Comparison of ENCODE assay signal across 10 mouse cellular contexts in the genomic region with DNA sequence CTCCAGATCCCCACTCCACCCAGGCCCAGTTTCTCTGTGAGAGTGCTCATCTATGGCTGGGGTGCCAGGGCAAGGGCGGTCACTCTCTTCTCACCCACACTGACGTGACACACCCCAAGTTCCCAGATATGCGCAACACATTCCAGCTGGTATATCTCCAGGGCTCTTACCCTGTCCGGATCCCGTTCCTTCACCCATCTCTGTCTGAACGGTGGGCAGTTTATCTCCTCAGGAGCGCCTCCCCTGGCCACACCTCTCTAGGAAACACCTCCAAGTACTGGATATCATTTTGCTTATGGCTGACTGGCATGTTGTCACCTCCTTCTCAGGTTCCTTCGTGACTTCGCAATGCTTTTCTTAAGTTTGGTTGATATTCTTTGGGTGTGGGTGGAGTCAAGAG. TPM values are rescaled to one million over a fixed set of nuclear protein-coding genes. Genes with fewer than 3 reads are reported as not detected.
A peak's percentile ranks its signal among the peaks of the same experiment; 100 is the strongest.
DNase-seq lines count a peak whose midpoint lies in the region; ATAC-seq and TF ChIP-seq lines count a peak whose summit lies in the region.
"Had no signal": no experiment of that assay in that cellular context is flagged by ENCODE, and none has a peak within 500 bp of the region (broad histone marks: within the 10 kb centered on the region; RNA-seq: fewer than 3 reads in every experiment).

No protein-coding gene starts in this region.

- H3K9ac ChIP-seq in heart, embryonic 14.5 days (ENCODE audit: low read length) = peak overlapping the region; percentile 27; the same call in 1 of the 2 replicates
- H3K9ac ChIP-seq in lung, embryonic 14.5 days = no peak overlapping the region
- 0 out of 2 replicates have a peak overlapping the region, but pooled peaks have one; percentile 28 for H3K9ac ChIP-seq in hindbrain, postnatal 0 days (replicated peaks; ENCODE audit: low read length)
- no peak overlapping the region for H3K9ac ChIP-seq in neural tube, embryonic 13.5 days

- H3K27me3 ChIP-seq in heart, embryonic 14.5 days (ENCODE audit: control insufficient read depth, insufficient read depth, low read length) = no peaks in the 10 kb centered on the region
- no peaks in the 10 kb centered on the region for H3K27me3 ChIP-seq in lung, embryonic 14.5 days (ENCODE audit: insufficient read depth, low read length)
- H3K27me3 ChIP-seq in hindbrain, postnatal 0 days (ENCODE audit: insufficient read depth, low read length) = no peaks in the 10 kb centered on the region
- H3K27me3 ChIP-seq in neural tube, embryonic 13.5 days = no peaks in the 10 kb centered on the region
- no peaks in the 10 kb centered on the region for H3K27me3 ChIP-seq in cerebellum, adult 2 months (ENCODE audit: control insufficient read depth, insufficient read depth, low read length)

- no peak for TF ChIP-seq POLR2A in lung, adult 2 months (IDR thresholded peaks at IDR 0.05; ENCODE audit: borderline replicate concordance, extremely low read depth, low read depth, low read length)
- no peak for TF ChIP-seq POLR2A in cerebellum, adult 2 months (IDR thresholded peaks at IDR 0.05; ENCODE audit: borderline replicate concordance, insufficient read depth, low read length)

- H3K4me2 ChIP-seq in heart, embryonic 14.5 days (ENCODE audit: low read length) = peak overlapping the region; percentile 37
- H3K4me2 ChIP-seq in lung, embryonic 14.5 days = peak overlapping the region; percentile 23
- 0 out of 2 replicates have a peak overlapping the region, but pooled peaks have one; percentile 13 for H3K4me2 ChIP-seq in hindbrain, postnatal 0 days (ENCODE audit: low read depth, low read length)
- H3K4me2 ChIP-seq in neural tube, embryonic 13.5 days = peak overlapping the region; percentile 21; the same call in 1 of the 2 replicates

- TF ChIP-seq CTCF in lung, embryonic 14.5 days (IDR thresholded peaks at IDR 0.05; ENCODE audit: low read depth) = no peak
- TF ChIP-seq CTCF in lung, adult 2 months (IDR thresholded peaks at IDR 0.05; ENCODE audit: insufficient read depth, low read length) = no peak
- no peak; the same call in 1 of the 2 replicates for TF ChIP-seq CTCF in hindbrain, postnatal 0 days (IDR thresholded peaks at IDR 0.05; ENCODE audit: low read depth)
- no peak for TF ChIP-seq CTCF in cerebellum, adult 2 months (IDR thresholded peaks at IDR 0.05; ENCODE audit: borderline replicate concordance, insufficient read depth, low read depth, low read length)

- no peak overlapping the region for H3K27ac ChIP-seq in heart, embryonic 14.5 days (replicated peaks in 1 of 2; ENCODE audit: control insufficient read depth in 1 of 2, insufficient read depth in 1 of 2, low read depth in 2 of 2, low read length in 2 of 2)
- 0 out of 2 replicates have a peak overlapping the region, but pooled peaks have one; percentile 30 for H3K27ac ChIP-seq in lung, embryonic 14.5 days (ENCODE audit: low read depth)
- H3K27ac ChIP-seq in hindbrain, postnatal 0 days = no peak overlapping the region
- peak overlapping the region; percentile 46 for H3K27ac ChIP-seq in neural tube, embryonic 13.5 days (replicated peaks)
- H3K27ac ChIP-seq in cerebellum, adult 2 months (ENCODE audit: insufficient read depth, low read length) = no peak overlapping the region

- H3K4me3 ChIP-seq in heart, embryonic 14.5 days (ENCODE audit: control insufficient read depth in 1 of 2, insufficient read depth in 1 of 2, low read depth in 1 of 2, low read length in 2 of 2) = no peak overlapping the region
- no peak overlapping the region for H3K4me3 ChIP-seq in lung, embryonic 14.5 days (ENCODE audit: low read depth, low read length)
- no peak overlapping the region for H3K4me3 ChIP-seq in lung, adult 2 months (replicated peaks; ENCODE audit: extremely low read depth, low read depth, low read length)
- no peak overlapping the region for H3K4me3 ChIP-seq in hindbrain, postnatal 0 days (ENCODE audit: low read length)
- no peak overlapping the region for H3K4me3 ChIP-seq in neural tube, embryonic 13.5 days
- no peak overlapping the region for H3K4me3 ChIP-seq in cerebellum, adult 2 months (replicated peaks; ENCODE audit: insufficient read depth, low read depth, low read length)

- no peaks in the 10 kb centered on the region for H3K36me3 ChIP-seq in heart, embryonic 14.5 days (ENCODE audit: control insufficient read depth, insufficient read depth, low read length)
- H3K36me3 ChIP-seq in lung, embryonic 14.5 days (ENCODE audit: insufficient read depth) = no peaks in the 10 kb centered on the region
- no peaks in the 10 kb centered on the region for H3K36me3 ChIP-seq in hindbrain, postnatal 0 days (ENCODE audit: insufficient read depth, low read length)
- no peaks in the 10 kb centered on the region for H3K36me3 ChIP-seq in neural tube, embryonic 13.5 days

- no peaks in the 10 kb centered on the region for H3K9me3 ChIP-seq in heart, embryonic 14.5 days (ENCODE audit: control insufficient read depth, low read length)
- no peaks in the 10 kb centered on the region for H3K9me3 ChIP-seq in lung, embryonic 14.5 days (ENCODE audit: low read depth, low read length)
- H3K9me3 ChIP-seq in hindbrain, postnatal 0 days (ENCODE audit: low read length) = no peaks in the 10 kb centered on the region
- H3K9me3 ChIP-seq in neural tube, embryonic 13.5 days = no peaks in the 10 kb centered on the region

- 19% methylated on average over 9 of the region's 9 CpGs for WGBS in heart, embryonic 14.5 days
- 20% methylated on average over 9 of the region's 9 CpGs for WGBS in lung, embryonic 14.5 days
- 45% methylated on average over 9 of the region's 9 CpGs for WGBS in lung, adult 2 months
- 28% methylated on average over 9 of the region's 9 CpGs for WGBS in hindbrain, postnatal 0 days
- 16% methylated on average over 9 of the region's 9 CpGs for WGBS in neural tube, embryonic 13.5 days
- 54% methylated on average over 9 of the region's 9 CpGs for WGBS in cerebellum, adult 2 months

- peaks cover 33 to 40% of the 10 kb centered on the region in 2 experiments for H3K4me1 ChIP-seq in heart, embryonic 14.5 days (ENCODE audit: control insufficient read depth in 2 of 2, insufficient read depth in 2 of 2, low read length in 2 of 2)
- H3K4me1 ChIP-seq in lung, embryonic 14.5 days (ENCODE audit: insufficient read depth) = peaks cover 17% of the 10 kb centered on the region
- peaks cover 22% of the 10 kb centered on the region for H3K4me1 ChIP-seq in lung, adult 2 months (ENCODE audit: control insufficient read depth, insufficient read depth, low read length)
- peaks cover 10% of the 10 kb centered on the region; the same call in 1 of the 2 replicates for H3K4me1 ChIP-seq in hindbrain, postnatal 0 days (ENCODE audit: insufficient read depth, low read length)
- peaks cover 21% of the 10 kb centered on the region for H3K4me1 ChIP-seq in neural tube, embryonic 13.5 days (replicated peaks)
- H3K4me1 ChIP-seq in cerebellum, adult 2 months (ENCODE audit: control insufficient read depth, insufficient read depth, low read length) = peaks cover 23% of the 10 kb centered on the region

- no peak for DNase-seq in heart, adult 18-20 months
- DNase-seq in lung, embryonic 14.5 days = no peak
- no peak for DNase-seq in lung, adult 2 months
- no peak for DNase-seq in hindbrain, postnatal 0 days (ENCODE audit: low spot score)
- no peak for DNase-seq in cerebellum, adult 2 months
- DNase-seq: kidney, adult 18-20 months; thymus, postnatal 25 days had no signal

- no peak for ATAC-seq in heart, embryonic 14.5 days (ENCODE audit: insufficient number of reproducible peaks, insufficient read depth, low FRiP score, low read depth)
- ATAC-seq in lung, embryonic 14.5 days (ENCODE audit: insufficient read depth) = no peak
- no peak for ATAC-seq in hindbrain, postnatal 0 days
- no peak for ATAC-seq in neural tube, embryonic 13.5 days (ENCODE audit: low read depth)
- ATAC-seq in granulocyte monocyte progenitor cell, adult 5-6 weeks (replicated peaks; ENCODE audit: poor library complexity, severe bottlenecking) = no peak

RNA-seq across cellular contexts. Expression of a gene that starts 4.9 kb away (rescaled TPM):
- polyA plus RNA-seq in heart, embryonic 14.5 days (2014; fragmentation: Nextera tagmentation; extraction: Ambion mirVana) = 32.9 and 37.6 TPM in 2 replicates
- total RNA-seq in heart, adult 18-20 months (2021) = 10 to 100 TPM; 70.3 to 79.9 TPM
- 32.8 and 44.2 TPM in 2 replicates for polyA plus RNA-seq in lung, embryonic 14.5 days (2014; fragmentation: Nextera tagmentation; extraction: Ambion mirVana)
- 77.4 and 91.7 TPM in 2 replicates for polyA plus RNA-seq in lung, adult 2 months (2012; rRNA removed)
- total RNA-seq in hindbrain, postnatal 0 days (2014; rRNA removed) = 108 and 134 TPM in 2 replicates
- polyA plus RNA-seq in hindbrain, postnatal 0 days (2015; fragmentation: Nextera tagmentation; extraction: Ambion mirVana) = 67.8 and 74.6 TPM in 2 replicates
- polyA plus RNA-seq in neural tube, embryonic 13.5 days (2015; fragmentation: Nextera tagmentation; extraction: Ambion mirVana) = 52.8 and 56.6 TPM in 2 replicates
- polyA plus RNA-seq in cerebellum, adult 2 months (2012; rRNA removed) = 65.1 and 68.9 TPM in 2 replicates
- 22.7 and 23.9 TPM in 2 replicates for total RNA-seq in granulocyte monocyte progenitor cell, adult 5-6 weeks (2014; fragmentation: Nextera tagmentation)
- total RNA-seq in granulocyte monocyte progenitor cell, adult 5-6 weeks (2017) = 11.5 and 14.6 TPM in 2 replicates

RNA-seq across cellular contexts. Expression of a gene that starts 5.0 kb away (rescaled TPM):
- polyA plus RNA-seq in heart, embryonic 14.5 days (2014; fragmentation: Nextera tagmentation; extraction: Ambion mirVana) = 216 and 226 TPM in 2 replicates
- 100 to 1,000 TPM; 367 to 455 TPM for total RNA-seq in heart, adult 18-20 months (2021)
- polyA plus RNA-seq in lung, embryonic 14.5 days (2014; fragmentation: Nextera tagmentation; extraction: Ambion mirVana) = 205 and 209 TPM in 2 replicates
- polyA plus RNA-seq in lung, adult 2 months (2012; rRNA removed) = 249 and 251 TPM in 2 replicates
- total RNA-seq in hindbrain, postnatal 0 days (2014; rRNA removed) = 289 and 299 TPM in 2 replicates
- 412 and 450 TPM in 2 replicates for polyA plus RNA-seq in hindbrain, postnatal 0 days (2015; fragmentation: Nextera tagmentation; extraction: Ambion mirVana)
- polyA plus RNA-seq in neural tube, embryonic 13.5 days (2015; fragmentation: Nextera tagmentation; extraction: Ambion mirVana) = 337 and 343 TPM in 2 replicates
- polyA plus RNA-seq in cerebellum, adult 2 months (2012; rRNA removed) = 377 and 381 TPM in 2 replicates
- 89.7 and 92.6 TPM in 2 replicates for total RNA-seq in granulocyte monocyte progenitor cell, adult 5-6 weeks (2014; fragmentation: Nextera tagmentation)
- 131 and 165 TPM in 2 replicates for total RNA-seq in granulocyte monocyte progenitor cell, adult 5-6 weeks (2017)

RNA-seq across cellular contexts. Expression of a gene that starts 22.8 kb away (rescaled TPM):
- polyA plus RNA-seq in heart, embryonic 14.5 days (2014; fragmentation: Nextera tagmentation; extraction: Ambion mirVana) = 1.8 and 1.9 TPM in 2 replicates
- total RNA-seq in heart, adult 18-20 months (2021) = 10 to 100 TPM in 1 of 2 experiments, 1 to 10 TPM in 1; 5.9 to 10.2 TPM
- polyA plus RNA-seq in lung, embryonic 14.5 days (2014; fragmentation: Nextera tagmentation; extraction: Ambion mirVana) = 2.1 and 3.2 TPM in 2 replicates
- 106 and 119 TPM in 2 replicates for polyA plus RNA-seq in lung, adult 2 months (2012; rRNA removed)
- 4.0 and 6.8 TPM in 2 replicates for total RNA-seq in hindbrain, postnatal 0 days (2014; rRNA removed)
- 5.9 and 7.1 TPM in 2 replicates for polyA plus RNA-seq in hindbrain, postnatal 0 days (2015; fragmentation: Nextera tagmentation; extraction: Ambion mirVana)
- polyA plus RNA-seq in neural tube, embryonic 13.5 days (2015; fragmentation: Nextera tagmentation; extraction: Ambion mirVana) = 1.8 and 2.6 TPM in 2 replicates
- polyA plus RNA-seq in cerebellum, adult 2 months (2012; rRNA removed) = 9.0 and 12.8 TPM in 2 replicates
- total RNA-seq in granulocyte monocyte progenitor cell, adult 5-6 weeks (2014; fragmentation: Nextera tagmentation) = 1.6 TPM in 1 of 2 replicates, not detected in the other
- not detected in 2 replicates for total RNA-seq in granulocyte monocyte progenitor cell, adult 5-6 weeks (2017)

RNA-seq across cellular contexts. Expression of a gene that starts 41.4 kb away (rescaled TPM):
- 10.9 and 13.1 TPM in 2 replicates for polyA plus RNA-seq in heart, embryonic 14.5 days (2014; fragmentation: Nextera tagmentation; extraction: Ambion mirVana)
- total RNA-seq in heart, adult 18-20 months (2021) = 1 to 10 TPM; 2.4 to 3.0 TPM
- 18.4 and 20.3 TPM in 2 replicates for polyA plus RNA-seq in lung, embryonic 14.5 days (2014; fragmentation: Nextera tagmentation; extraction: Ambion mirVana)
- 2.7 and 4.5 TPM in 2 replicates for polyA plus RNA-seq in lung, adult 2 months (2012; rRNA removed)
- total RNA-seq in hindbrain, postnatal 0 days (2014; rRNA removed) = 40.8 and 44.2 TPM in 2 replicates
- 33.5 and 34.0 TPM in 2 replicates for polyA plus RNA-seq in hindbrain, postnatal 0 days (2015; fragmentation: Nextera tagmentation; extraction: Ambion mirVana)
- polyA plus RNA-seq in neural tube, embryonic 13.5 days (2015; fragmentation: Nextera tagmentation; extraction: Ambion mirVana) = 23.1 and 31.9 TPM in 2 replicates
- 22.5 and 24.2 TPM in 2 replicates for polyA plus RNA-seq in cerebellum, adult 2 months (2012; rRNA removed)
- 18.4 and 27.7 TPM in 2 replicates for total RNA-seq in granulocyte monocyte progenitor cell, adult 5-6 weeks (2014; fragmentation: Nextera tagmentation)
- 13.9 and 22.0 TPM in 2 replicates for total RNA-seq in granulocyte monocyte progenitor cell, adult 5-6 weeks (2017)

Comparison
In these comparisons a context has a peak if more than half of its experiments do, and no peak if none do; other contexts are left out.
1. H3K27ac ChIP-seq: peak in lung, embryonic 14.5 days (single experiment) and neural tube, embryonic 13.5 days (single experiment); none in heart, embryonic 14.5 days (0 of 2), hindbrain, postnatal 0 days (single experiment) and cerebellum, adult 2 months (single experiment).
2. H3K9ac ChIP-seq: peak in heart, embryonic 14.5 days (single experiment) and hindbrain, postnatal 0 days (single experiment); none in lung, embryonic 14.5 days (single experiment) and neural tube, embryonic 13.5 days (single experiment).
3. Peak in every context shown above with its lines, with median percentiles within 50 percentile points of each other: H3K4me2 ChIP-seq.